Mouse (Mus musculus): ENCODE data around the gene Adck2. TPM values are rescaled to one million over a fixed set of nuclear protein-coding genes. Genes with fewer than 3 reads are reported as not detected.
A peak's percentile ranks its signal among the peaks of the same experiment; 100 is the strongest.

Adck2 gene
- total and polyA plus RNA-seq, 2 experiments from 2014 or later: 16.9 to 44.9 TPM

GRCm38 (mm10) chr6:39542631-39543597 is 30.8 kb upstream of the Adck2 start:
- Histone ChIP-seq H3K9ac (replicated peaks; ENCODE audit: low read length, poor library complexity, severe bottlenecking) (no peak overlapping the region), H3K4me1 (ENCODE audit: insufficient read depth, low read length) (peaks cover 9% of the 10 kb centered on the region), H3K9me3 (ENCODE audit: low read length) (no peaks in the 10 kb centered on the region), H3K36me3 (ENCODE audit: insufficient read depth, low read length) (no peaks in the 10 kb centered on the region), H3K4me3 (ENCODE audit: low read depth, low read length) (no peak overlapping the region), H3K4me2 (ENCODE audit: low read depth, low read length, poor library complexity, severe bottlenecking) (no peak overlapping the region), H3K27me3 (ENCODE audit: insufficient read depth, low read length) (no peaks in the 10 kb centered on the region), H3K27ac (ENCODE audit: low read depth, low read length) (peak overlapping the region; percentile 51; the same call in 1 of the 2 replicates)
- 23% methylated on average over 15 of the region's 15 CpGs for WGBS
- ATAC-seq (ENCODE audit: low FRiP score) (peak; percentile 69), DNase-seq (ENCODE audit: low spot score) (peak; percentile 83)
- no peak for TF ChIP-seq CTCF (IDR thresholded peaks at IDR 0.05)

GRCm38 (mm10) chr6:39543769-39544420 is 29.8 kb upstream of the Adck2 start:
- no peak for DNase-seq (ENCODE audit: low spot score)
- H3K4me3 ChIP-seq (ENCODE audit: low read depth, low read length): no peak overlapping the region
- 34% methylated on average over 15 of the region's 15 CpGs for WGBS
- H3K36me3 ChIP-seq (ENCODE audit: insufficient read depth, low read length): no peaks in the 10 kb centered on the region
- H3K9ac ChIP-seq (replicated peaks; ENCODE audit: low read length, poor library complexity, severe bottlenecking): no peak overlapping the region
- no peaks in the 10 kb centered on the region for H3K9me3 ChIP-seq (ENCODE audit: low read length)
- peaks cover 9% of the 10 kb centered on the region for H3K4me1 ChIP-seq (ENCODE audit: insufficient read depth, low read length)
- no peak overlapping the region for H3K4me2 ChIP-seq (ENCODE audit: low read depth, low read length, poor library complexity, severe bottlenecking)
- no peak overlapping the region; the same call in 1 of the 2 replicates for H3K27ac ChIP-seq (ENCODE audit: low read depth, low read length)
- no peak for TF ChIP-seq CTCF (IDR thresholded peaks at IDR 0.05)
- H3K27me3 ChIP-seq (ENCODE audit: insufficient read depth, low read length): no peaks in the 10 kb centered on the region
- no peak for ATAC-seq (ENCODE audit: low FRiP score)

- Histone ChIP-seq H3K9me3 (ENCODE audit: low read length) (no peaks in the 10 kb centered on the region), H3K4me3 (ENCODE audit: low read depth, low read length) (no peak overlapping the region), H3K36me3 (ENCODE audit: insufficient read depth, low read length) (no peaks in the 10 kb centered on the region), H3K27me3 (ENCODE audit: insufficient read depth, low read length) (no peaks in the 10 kb centered on the region), H3K4me2 (ENCODE audit: low read depth, low read length, poor library complexity, severe bottlenecking) (no peak overlapping the region), H3K27ac (ENCODE audit: low read depth, low read length) (0 out of 2 replicates have a peak overlapping the region, but pooled peaks have one; percentile 12), H3K9ac (replicated peaks; ENCODE audit: low read length, poor library complexity, severe bottlenecking) (no peak overlapping the region), H3K4me1 (ENCODE audit: insufficient read depth, low read length) (peaks cover 6% of the 10 kb centered on the region)
- TF ChIP-seq CTCF (IDR thresholded peaks at IDR 0.05): no peak
- DNase-seq (ENCODE audit: low spot score) (no peak), ATAC-seq (ENCODE audit: low FRiP score) (no peak)
- 89% methylated on average over 7 of the region's 7 CpGs for WGBS
Measured at GRCm38 (mm10) chr6:39545474-39545873, 28.2 kb upstream of the Adck2 start.

- H3K27ac ChIP-seq (ENCODE audit: low read depth, low read length): no peak overlapping the region
- 75% methylated on average over 5 of the region's 5 CpGs for WGBS
- no peak for ATAC-seq (ENCODE audit: low FRiP score)
- peaks cover 1% of the 10 kb centered on the region for H3K4me1 ChIP-seq (ENCODE audit: insufficient read depth, low read length)
- H3K9me3 ChIP-seq (ENCODE audit: low read length): no peaks in the 10 kb centered on the region
- no peak overlapping the region for H3K9ac ChIP-seq (replicated peaks; ENCODE audit: low read length, poor library complexity, severe bottlenecking)
- no peaks in the 10 kb centered on the region for H3K36me3 ChIP-seq (ENCODE audit: insufficient read depth, low read length)
- TF ChIP-seq CTCF (IDR thresholded peaks at IDR 0.05): no peak
- H3K4me3 ChIP-seq (ENCODE audit: low read depth, low read length): no peak overlapping the region
- H3K27me3 ChIP-seq (ENCODE audit: insufficient read depth, low read length): no peaks in the 10 kb centered on the region
- DNase-seq (ENCODE audit: low spot score): peak; percentile 35
- no peak overlapping the region for H3K4me2 ChIP-seq (ENCODE audit: low read depth, low read length, poor library complexity, severe bottlenecking)
Measured at GRCm38 (mm10) chr6:39548030-39548429, 25.6 kb upstream of the Adck2 start.

- Histone ChIP-seq H3K9me3 (ENCODE audit: low read length) (no peaks in the 10 kb centered on the region), H3K36me3 (ENCODE audit: insufficient read depth, low read length) (no peaks in the 10 kb centered on the region), H3K27ac (ENCODE audit: low read depth, low read length) (no peak overlapping the region), H3K4me3 (ENCODE audit: low read depth, low read length) (no peak overlapping the region), H3K9ac (replicated peaks; ENCODE audit: low read length, poor library complexity, severe bottlenecking) (no peak overlapping the region), H3K4me1 (ENCODE audit: insufficient read depth, low read length) (peaks cover 10% of the 10 kb centered on the region; the same call in 1 of the 2 replicates), H3K4me2 (ENCODE audit: low read depth, low read length, poor library complexity, severe bottlenecking) (no peak overlapping the region), H3K27me3 (ENCODE audit: insufficient read depth, low read length) (no peaks in the 10 kb centered on the region)
- ATAC-seq (ENCODE audit: low FRiP score) (no peak), DNase-seq (ENCODE audit: low spot score) (no peak)
- WGBS: 60% methylated on average over 8 of the region's 8 CpGs
- TF ChIP-seq CTCF (IDR thresholded peaks at IDR 0.05): no peak
Measured at GRCm38 (mm10) chr6:39551981-39552636, 21.6 kb upstream of the Adck2 start.
